Mouse (Mus musculus) kidney, embryonic 16.5 days (tissue): ENCODE measurements at regions not wholly inside any gene's neighbourhood (a gene's known extent, or its start where the extent isn't known, plus 50 kb on each side); places are given as distances from the start of the nearest gene placed in this dataset.

Experiments
- ATAC-seq: fragments of 200-750 bp; cut with Nextera tagmentation; 2 replicates; pipeline ENCODE4 v1.8.0; 2017; ENCODE audit warnings: moderate TSS enrichment; ENCODE audit not compliant: low FRiP score, low TSS enrichment
- H3K27ac ChIP-seq: fragments of 300-500 bp; sonication (generic); 2 replicates; pipeline ENCODE4 v1.5.1; 2014; ENCODE audit warnings: low read length
- H3K27me3 ChIP-seq: fragments of 300-500 bp; sonication (generic); 2 replicates; pipeline ENCODE4 v1.6.1; 2014; ENCODE audit warnings: low read length, control low read depth, mixed read lengths; ENCODE audit not compliant: insufficient read depth
- H3K36me3 ChIP-seq: fragments of 300-500 bp; sonication (generic); 2 replicates; pipeline ENCODE4 v1.6.1; 2014; ENCODE audit warnings: low read length, control low read depth, mixed read lengths; ENCODE audit not compliant: insufficient read depth
- H3K4me1 ChIP-seq: fragments of 300-500 bp; sonication (generic); 2 replicates; pipeline ENCODE4 v1.6.1; 2014; ENCODE audit warnings: low read length, control low read depth, mixed read lengths; ENCODE audit not compliant: insufficient read depth
- H3K4me2 ChIP-seq: fragments of 300-500 bp; sonication (generic); replicated peaks from 2 replicates; pipeline ENCODE4 v1.6.1; 2014; ENCODE audit warnings: low read depth, low read length
- H3K4me3 ChIP-seq: fragments of 300-500 bp; sonication (generic); 2 replicates; pipeline ENCODE4 v1.5.1; 2014; ENCODE audit warnings: mild to moderate bottlenecking, low read length
- H3K9ac ChIP-seq: fragments of 300-500 bp; sonication (generic); replicated peaks from 2 replicates; pipeline ENCODE4 v1.6.1; 2014; ENCODE audit warnings: low read length
- H3K9me3 ChIP-seq: fragments of 300-500 bp; sonication (generic); 2 replicates; pipeline ENCODE4 v1.6.1; 2016; ENCODE audit warnings: low read length, control low read depth
- WGBS: fragments of 180-500 bp; shearing (Covaris S2); extraction: QIAGEN DNeasy Blood & Tissue Kit; methylation state at CpG from one replicate; pipeline ENCODE4 v1.1.7; 2014; 5-methylcytosine and 5-hydroxymethylcytosine counted together

GRCm38 (mm10) chr12:36918294-36918876, 190.0 kb upstream of the Meox2 start:
- no peaks in the 10 kb centered on the region for H3K9me3 ChIP-seq
- no peaks in the 10 kb centered on the region for H3K36me3 ChIP-seq
- H3K4me2 ChIP-seq: no peak overlapping the region
- H3K9ac ChIP-seq: no peak overlapping the region
- H3K27ac ChIP-seq: no peak overlapping the region
- H3K4me1 ChIP-seq: no peaks in the 10 kb centered on the region
- H3K27me3 ChIP-seq: no peaks in the 10 kb centered on the region
- WGBS: 36% methylated on average over 5 of the region's 5 CpGs
- no peak overlapping the region for H3K4me3 ChIP-seq
- 0 out of 2 replicates have a peak, but pooled peaks have one; percentile 46 for ATAC-seq

- Histone ChIP-seq H3K4me2 (no peak overlapping the region), H3K9ac (no peak overlapping the region), H3K9me3 (no peaks in the 10 kb centered on the region), H3K4me3 (no peak overlapping the region), H3K27ac (no peak overlapping the region), H3K4me1 (no peaks in the 10 kb centered on the region), H3K36me3 (no peaks in the 10 kb centered on the region), H3K27me3 (no peaks in the 10 kb centered on the region)
- 94% methylated on average over 2 of the region's 2 CpGs for WGBS
- no peak for ATAC-seq
Measured at GRCm38 (mm10) chr12:36923558-36923957, 184.8 kb upstream of the Meox2 start.

- H3K4me2 ChIP-seq: no peak overlapping the region
- no peaks in the 10 kb centered on the region for H3K4me1 ChIP-seq
- no peak overlapping the region for H3K4me3 ChIP-seq
- peak; percentile 87 for ATAC-seq
- no peaks in the 10 kb centered on the region for H3K27me3 ChIP-seq
- no peaks in the 10 kb centered on the region for H3K9me3 ChIP-seq
- H3K9ac ChIP-seq: no peak overlapping the region
- WGBS: 8% methylated on average over 4 of the region's 4 CpGs
- H3K36me3 ChIP-seq: no peaks in the 10 kb centered on the region
- no peak overlapping the region for H3K27ac ChIP-seq
Measured at GRCm38 (mm10) chr12:36926225-36926624, 182.1 kb upstream of the Meox2 start.

- Histone ChIP-seq H3K4me2 (0 out of 2 replicates have a peak overlapping the region, but pooled peaks have one; percentile 8), H3K9me3 (no peaks in the 10 kb centered on the region), H3K4me1 (peaks cover 7% of the 10 kb centered on the region), H3K9ac (0 out of 2 replicates have a peak overlapping the region, but pooled peaks have one; percentile 28), H3K27ac (peak overlapping the region; percentile 56; the same call in 1 of the 2 replicates), H3K36me3 (no peaks in the 10 kb centered on the region), H3K4me3 (no peak overlapping the region), H3K27me3 (no peaks in the 10 kb centered on the region)
- 4% methylated on average over 6 of the region's 6 CpGs for WGBS
- peak; percentile 90 for ATAC-seq
Measured at GRCm38 (mm10) chr12:36933118-36933610, 175.2 kb upstream of the Meox2 start.

- Histone ChIP-seq H3K27ac (no peak overlapping the region), H3K9me3 (no peaks in the 10 kb centered on the region), H3K4me3 (no peak overlapping the region), H3K4me1 (no peaks in the 10 kb centered on the region), H3K9ac (no peak overlapping the region), H3K27me3 (no peaks in the 10 kb centered on the region), H3K36me3 (no peaks in the 10 kb centered on the region), H3K4me2 (no peak overlapping the region)
- ATAC-seq: no peak
- 94% methylated on average over 1 of the region's 1 CpGs for WGBS
Measured at GRCm38 (mm10) chr12:36943903-36944302, 164.4 kb upstream of the Meox2 start.

GRCm38 (mm10) chr12:36945964-36946363, 162.4 kb upstream of the Meox2 start:
- no peak overlapping the region for H3K4me3 ChIP-seq
- WGBS: 41% methylated on average over 1 of the region's 1 CpGs
- no peaks in the 10 kb centered on the region for H3K4me1 ChIP-seq
- peak; percentile 74; the same call in 1 of the 2 replicates for ATAC-seq
- no peak overlapping the region for H3K9ac ChIP-seq
- no peaks in the 10 kb centered on the region for H3K9me3 ChIP-seq
- H3K36me3 ChIP-seq: no peaks in the 10 kb centered on the region
- no peak overlapping the region for H3K4me2 ChIP-seq
- H3K27ac ChIP-seq: no peak overlapping the region
- H3K27me3 ChIP-seq: no peaks in the 10 kb centered on the region

GRCm38 (mm10) chr12:36947902-36948301, 160.4 kb upstream of the Meox2 start:
- H3K9ac ChIP-seq: no peak overlapping the region
- H3K9me3 ChIP-seq: no peaks in the 10 kb centered on the region
- no peak for ATAC-seq
- H3K36me3 ChIP-seq: no peaks in the 10 kb centered on the region
- no peak overlapping the region for H3K4me2 ChIP-seq
- H3K27me3 ChIP-seq: no peaks in the 10 kb centered on the region
- no peak overlapping the region for H3K27ac ChIP-seq
- WGBS: 77% methylated on average over 3 of the region's 3 CpGs
- H3K4me1 ChIP-seq: no peaks in the 10 kb centered on the region
- H3K4me3 ChIP-seq: no peak overlapping the region

- H3K27me3 ChIP-seq: no peaks in the 10 kb centered on the region
- H3K9ac ChIP-seq: no peak overlapping the region
- no peaks in the 10 kb centered on the region for H3K4me1 ChIP-seq
- no peak overlapping the region for H3K27ac ChIP-seq
- WGBS: 84% methylated on average over 2 of the region's 2 CpGs
- H3K36me3 ChIP-seq: no peaks in the 10 kb centered on the region
- no peak overlapping the region for H3K4me2 ChIP-seq
- ATAC-seq: no peak
- no peaks in the 10 kb centered on the region for H3K9me3 ChIP-seq
- no peak overlapping the region for H3K4me3 ChIP-seq
Measured at GRCm38 (mm10) chr12:36949096-36949738, 159.1 kb upstream of the Meox2 start.

- Histone ChIP-seq H3K9ac (no peak overlapping the region), H3K4me2 (no peak overlapping the region), H3K4me1 (no peaks in the 10 kb centered on the region), H3K9me3 (no peaks in the 10 kb centered on the region), H3K27me3 (no peaks in the 10 kb centered on the region), H3K4me3 (no peak overlapping the region), H3K36me3 (no peaks in the 10 kb centered on the region), H3K27ac (no peak overlapping the region)
- no peak for ATAC-seq
- 64% methylated on average over 3 of the region's 3 CpGs for WGBS
Measured at GRCm38 (mm10) chr12:36974432-36975094, 133.8 kb upstream of the Meox2 start.

- Histone ChIP-seq H3K27me3 (no peaks in the 10 kb centered on the region), H3K27ac (no peak overlapping the region), H3K9me3 (no peaks in the 10 kb centered on the region), H3K4me2 (no peak overlapping the region), H3K4me1 (no peaks in the 10 kb centered on the region), H3K4me3 (no peak overlapping the region), H3K9ac (no peak overlapping the region), H3K36me3 (no peaks in the 10 kb centered on the region)
- ATAC-seq: no peak
- 58% methylated on average over 3 of the region's 3 CpGs for WGBS
Measured at GRCm38 (mm10) chr12:36977141-36977540, 131.2 kb upstream of the Meox2 start.
